Mouse (Mus musculus) limb, embryonic 11.5 days (tissue): ENCODE measurements around the gene Opcml. TPM values are rescaled to one million over a fixed set of nuclear protein-coding genes. Genes with fewer than 3 reads are reported as not detected.

ENCODE experiments used
- ATAC-seq: fragments of 200-750 bp; cut with Nextera tagmentation; 2 replicates; pipeline ENCODE4 v1.8.0; 2017; ENCODE audit warnings: low read depth; ENCODE audit not compliant: insufficient number of reproducible peaks, low FRiP score, low TSS enrichment
- DNase-seq: peaks from one replicate; pipeline ENCODE4 v3.0.0-alpha.2; 2015; ENCODE audit warnings: low spot score
- H3K27ac ChIP-seq: fragments of 300-500 bp; sonication (generic); replicated peaks from 2 replicates; pipeline ENCODE4 v1.5.1; 2014; ENCODE audit warnings: low read depth, mild to moderate bottlenecking, low read length
- H3K27me3 ChIP-seq: fragments of 300-500 bp; sonication (generic); 2 replicates; pipeline ENCODE4 v1.6.1; 2014; ENCODE audit warnings: mild to moderate bottlenecking, low read length, mixed read lengths; ENCODE audit not compliant: control insufficient read depth, insufficient read depth
- H3K36me3 ChIP-seq: fragments of 300-500 bp; sonication (generic); 2 replicates; pipeline ENCODE4 v1.6.1; 2014; ENCODE audit warnings: mild to moderate bottlenecking, low read length, moderate library complexity, mixed read lengths; ENCODE audit not compliant: control insufficient read depth, insufficient read depth
- H3K4me1 ChIP-seq: fragments of 300-500 bp; sonication (generic); 2 replicates; pipeline ENCODE4 v1.6.1; 2014; ENCODE audit warnings: low read length, mixed read lengths; ENCODE audit not compliant: control insufficient read depth, insufficient read depth
- H3K4me2 ChIP-seq: fragments of 300-500 bp; sonication (generic); 2 replicates; pipeline ENCODE4 v1.6.1; 2014; ENCODE audit warnings: low read depth, mild to moderate bottlenecking, moderate library complexity; ENCODE audit not compliant: severe bottlenecking
- H3K4me3 ChIP-seq: fragments of 300-500 bp; sonication (generic); 2 replicates; pipeline ENCODE4 v1.5.1; 2014; ENCODE audit warnings: low read depth, low read length
- H3K9ac ChIP-seq: fragments of 300-500 bp; sonication (generic); 2 replicates; pipeline ENCODE4 v1.6.1; 2014; ENCODE audit warnings: mild to moderate bottlenecking, low read length
- H3K9me3 ChIP-seq: fragments of 300-500 bp; sonication (generic); 2 replicates; pipeline ENCODE4 v1.6.1; 2016; ENCODE audit warnings: low read length; ENCODE audit not compliant: control insufficient read depth
- WGBS: fragments of 180-500 bp; shearing (Covaris S2); extraction: QIAGEN DNeasy Blood & Tissue Kit; methylation state at CpG from one replicate; pipeline ENCODE4 v1.1.7; 2014; 5-methylcytosine and 5-hydroxymethylcytosine counted together
- polyA plus RNA-seq: library from polyadenylated mRNA; unstranded; fragments of >200 nt; fragmentation: Nextera tagmentation; extraction: Ambion mirVana; gene quantifications from 2 replicates; pipeline ENCODE4 v1.2.1, GENCODE M21; 2014

The Opcml gene
- polyA plus RNA-seq, 1 experiment from 2014 or later: 0.20 TPM

DNA sequence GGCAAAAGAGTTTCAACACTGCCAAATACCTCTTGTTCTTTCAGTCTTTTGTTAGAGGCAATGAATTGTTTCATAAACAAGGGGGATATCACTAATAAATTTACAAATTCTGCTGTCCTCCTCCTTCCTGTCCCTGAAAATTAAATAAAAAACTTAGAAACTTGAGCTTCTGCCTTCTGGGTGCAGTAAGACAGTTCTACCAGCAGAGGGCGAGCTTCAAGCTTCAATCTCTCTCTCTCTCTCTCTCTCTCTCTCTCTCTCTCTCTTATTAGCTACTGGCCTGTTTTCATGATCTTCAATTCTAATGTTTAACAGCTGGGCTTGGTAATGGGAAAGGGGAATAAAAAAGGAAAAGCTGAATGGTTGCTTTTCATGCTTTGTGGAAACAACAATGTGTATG lies 615.2 kb downstream of the Opcml start:
- WGBS: 0% methylated on average over 1 of the region's 1 CpGs
- no peak overlapping the region for H3K4me2 ChIP-seq
- peak; percentile 34 for DNase-seq
- no peak for ATAC-seq
- H3K4me1 ChIP-seq: 0 out of 2 replicates have a peak, but pooled peaks cover 3% of the 10 kb centered on the region
- no peaks in the 10 kb centered on the region for H3K36me3 ChIP-seq
- no peak overlapping the region for H3K4me3 ChIP-seq
- H3K9ac ChIP-seq: no peak overlapping the region
- no peaks in the 10 kb centered on the region for H3K9me3 ChIP-seq
- H3K27me3 ChIP-seq: peaks cover 26% of the 10 kb centered on the region
- no peak overlapping the region for H3K27ac ChIP-seq

DNA sequence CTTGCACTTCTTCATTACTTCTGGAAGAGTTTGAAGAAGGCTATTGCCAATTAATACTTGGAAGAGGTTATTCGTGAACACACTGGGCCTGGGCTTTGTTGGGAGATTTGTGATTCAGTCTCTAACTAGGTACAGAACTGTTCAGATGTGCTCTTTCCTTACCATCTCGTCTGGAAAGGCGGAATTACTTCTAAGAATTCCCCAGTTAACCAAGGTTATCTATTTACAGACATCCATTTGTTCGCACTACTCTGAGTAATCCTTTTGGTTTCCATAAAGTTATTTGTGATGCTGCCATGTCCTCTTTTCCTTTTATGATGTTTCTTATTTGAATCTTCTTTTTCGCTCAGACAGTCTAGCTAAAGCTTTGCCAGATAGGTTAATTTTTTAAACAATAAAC lies 630.2 kb downstream of the Opcml start:
- Histone ChIP-seq H3K27ac (no peak overlapping the region), H3K4me2 (no peak overlapping the region), H3K9me3 (no peaks in the 10 kb centered on the region), H3K4me1 (no peaks in the 10 kb centered on the region), H3K4me3 (no peak overlapping the region), H3K36me3 (no peaks in the 10 kb centered on the region), H3K9ac (no peak overlapping the region), H3K27me3 (no peaks in the 10 kb centered on the region)
- DNase-seq (no peak), ATAC-seq (no peak)
- WGBS: 86% methylated on average over 5 of the region's 5 CpGs

DNA sequence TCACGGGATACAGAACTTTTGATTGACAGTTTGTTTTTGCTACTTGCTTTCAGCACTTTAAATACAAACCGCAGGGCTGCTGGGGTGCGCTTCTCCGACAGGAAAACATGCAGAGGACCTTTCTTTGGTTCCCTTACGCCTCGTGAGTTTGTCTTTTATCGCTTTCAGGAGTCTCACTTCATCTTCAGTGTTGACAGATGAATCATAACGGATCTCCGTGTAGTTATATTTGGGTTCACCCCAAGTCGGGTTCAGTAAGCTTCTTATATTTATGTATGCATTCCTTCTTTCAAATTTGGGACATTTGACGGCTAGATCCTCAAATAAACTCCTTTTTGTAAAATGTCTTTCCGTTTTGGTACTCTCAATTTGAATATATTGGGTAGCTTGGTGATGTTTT lies 632.8 kb downstream of the Opcml start:
- Histone ChIP-seq H3K4me3 (no peak overlapping the region), H3K27ac (no peak overlapping the region), H3K36me3 (no peaks in the 10 kb centered on the region), H3K9ac (no peak overlapping the region), H3K9me3 (no peaks in the 10 kb centered on the region), H3K27me3 (no peaks in the 10 kb centered on the region), H3K4me1 (no peaks in the 10 kb centered on the region), H3K4me2 (no peak overlapping the region)
- DNase-seq (no peak), ATAC-seq (no peak)
- WGBS: 77% methylated on average over 12 of the region's 12 CpGs

DNA sequence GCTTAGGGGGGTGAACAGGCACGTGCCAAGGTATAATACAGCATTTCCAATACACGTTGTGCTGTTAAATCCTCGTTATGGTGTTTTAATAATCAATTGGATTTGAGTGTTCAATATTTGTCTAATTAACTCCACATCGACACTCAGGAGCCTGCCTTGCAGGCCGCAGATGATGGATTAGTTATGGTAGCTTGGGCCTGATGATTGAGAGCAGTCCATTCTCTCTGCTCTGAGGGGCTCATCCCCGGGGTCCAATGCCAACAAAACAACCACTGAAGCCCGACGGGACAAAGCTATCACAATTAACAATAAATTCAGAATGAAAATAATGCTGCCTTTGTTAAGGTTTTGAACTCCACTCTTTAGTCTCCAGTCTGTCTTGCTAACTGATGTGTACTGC lies 641.6 kb downstream of the Opcml start:
- Histone ChIP-seq H3K4me1 (no peaks in the 10 kb centered on the region), H3K4me3 (no peak overlapping the region), H3K4me2 (no peak overlapping the region), H3K9me3 (no peaks in the 10 kb centered on the region), H3K36me3 (no peaks in the 10 kb centered on the region), H3K27me3 (no peaks in the 10 kb centered on the region), H3K27ac (no peak overlapping the region), H3K9ac (no peak overlapping the region)
- DNase-seq (no peak), ATAC-seq (no peak)
- 82% methylated on average over 8 of the region's 8 CpGs for WGBS

DNA sequence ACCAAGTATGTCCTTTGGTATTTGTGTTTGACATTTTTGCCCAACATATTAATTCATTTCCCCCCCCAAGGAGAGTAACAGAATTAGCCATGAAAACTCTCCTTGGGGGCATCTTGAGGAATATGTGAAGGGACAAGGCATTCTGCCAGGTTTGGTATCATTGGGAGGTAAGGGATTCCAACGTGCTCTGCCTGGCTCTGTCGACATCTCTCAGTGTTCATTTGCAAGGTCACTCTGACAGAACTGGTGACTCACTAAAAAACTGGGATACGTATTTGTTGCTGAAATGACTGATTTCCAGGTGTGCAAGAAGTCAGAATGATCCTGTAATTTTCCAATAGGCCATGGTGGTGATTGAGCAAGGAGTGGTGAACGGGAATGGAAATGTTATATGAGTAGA lies 648.2 kb downstream of the Opcml start:
- Histone ChIP-seq H3K9me3 (no peaks in the 10 kb centered on the region), H3K27me3 (no peaks in the 10 kb centered on the region), H3K4me1 (no peaks in the 10 kb centered on the region), H3K36me3 (no peaks in the 10 kb centered on the region), H3K4me2 (no peak overlapping the region), H3K4me3 (no peak overlapping the region), H3K27ac (no peak overlapping the region), H3K9ac (no peak overlapping the region)
- DNase-seq (no peak), ATAC-seq (no peak)
- 90% methylated on average over 4 of the region's 4 CpGs for WGBS

DNA sequence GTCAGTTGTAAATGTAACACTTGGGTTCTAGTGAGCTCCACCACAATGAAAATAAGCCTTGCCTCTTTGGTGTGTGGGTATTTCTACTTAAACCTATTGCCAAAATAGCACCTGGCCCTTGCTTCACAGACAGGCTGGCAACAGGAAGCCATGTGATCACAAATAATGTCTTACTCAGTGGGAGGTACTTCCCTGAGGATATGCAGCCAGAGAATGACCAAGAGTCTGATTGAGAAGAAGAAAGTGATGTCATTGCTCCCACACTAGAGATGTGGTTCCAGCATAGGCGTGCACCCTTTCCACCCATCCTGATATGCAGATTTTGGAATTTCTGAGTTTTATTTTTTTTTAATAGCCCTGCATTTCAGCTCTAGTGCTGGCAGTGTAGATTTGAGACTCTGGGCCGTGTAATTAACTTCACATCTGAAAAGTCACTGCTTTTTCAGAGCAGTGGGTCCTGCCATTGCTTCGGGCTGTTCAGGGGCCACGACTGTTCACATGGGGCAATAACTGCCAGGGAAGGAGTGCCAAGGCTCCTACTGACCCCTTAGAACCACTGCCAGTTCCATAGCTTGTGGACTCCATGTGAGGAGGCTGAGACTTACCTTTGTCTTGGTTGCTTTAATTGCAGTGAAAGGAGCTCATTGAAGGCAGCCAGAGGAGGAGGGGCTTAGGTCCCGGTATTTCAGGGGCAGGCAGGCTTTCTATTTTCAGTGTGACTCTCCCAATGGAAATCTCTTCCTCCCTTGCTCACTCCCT lies 649.0 kb downstream of the Opcml start:
- H3K4me3 ChIP-seq: no peak overlapping the region
- no peaks in the 10 kb centered on the region for H3K4me1 ChIP-seq
- no peaks in the 10 kb centered on the region for H3K9me3 ChIP-seq
- H3K4me2 ChIP-seq: no peak overlapping the region
- no peak for ATAC-seq
- DNase-seq: no peak
- no peaks in the 10 kb centered on the region for H3K36me3 ChIP-seq
- no peak overlapping the region for H3K27ac ChIP-seq
- H3K27me3 ChIP-seq: no peaks in the 10 kb centered on the region
- 64% methylated on average over 5 of the region's 5 CpGs for WGBS
- H3K9ac ChIP-seq: no peak overlapping the region

DNA sequence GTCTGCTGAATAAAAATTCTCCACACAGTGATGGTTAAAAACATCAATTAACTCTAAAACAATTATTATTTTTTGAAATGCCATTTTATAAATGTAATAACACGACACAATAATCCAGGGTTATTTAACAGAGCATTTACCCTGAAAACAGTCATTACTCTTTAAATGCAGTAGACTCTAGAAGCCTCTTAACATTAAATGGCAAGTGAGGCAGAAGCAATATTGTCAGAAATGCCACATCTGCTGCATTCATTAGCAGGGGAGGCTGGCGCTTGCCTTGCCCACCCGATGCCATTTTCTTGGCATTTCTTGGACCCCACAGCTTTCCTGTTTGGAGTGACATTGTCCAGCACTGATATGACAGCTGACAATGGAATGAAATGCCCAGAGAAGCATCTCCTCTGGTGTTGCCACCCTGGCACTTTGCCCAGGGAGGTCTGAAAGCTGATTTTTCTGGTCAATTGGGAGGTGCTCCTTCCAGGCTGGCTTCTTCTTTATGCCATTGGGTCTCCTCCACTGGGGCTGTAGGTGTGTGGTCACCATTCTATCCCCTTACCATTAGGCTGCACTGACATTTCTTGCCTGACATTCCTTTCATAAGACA lies 649.7 kb downstream of the Opcml start:
- no peak for ATAC-seq
- Histone ChIP-seq H3K27me3 (no peaks in the 10 kb centered on the region), H3K9ac (no peak overlapping the region), H3K4me3 (no peak overlapping the region), H3K9me3 (no peaks in the 10 kb centered on the region), H3K4me1 (no peaks in the 10 kb centered on the region), H3K27ac (no peak overlapping the region), H3K4me2 (no peak overlapping the region), H3K36me3 (no peaks in the 10 kb centered on the region)
- no peak for DNase-seq
- 89% methylated on average over 3 of the region's 3 CpGs for WGBS

DNA sequence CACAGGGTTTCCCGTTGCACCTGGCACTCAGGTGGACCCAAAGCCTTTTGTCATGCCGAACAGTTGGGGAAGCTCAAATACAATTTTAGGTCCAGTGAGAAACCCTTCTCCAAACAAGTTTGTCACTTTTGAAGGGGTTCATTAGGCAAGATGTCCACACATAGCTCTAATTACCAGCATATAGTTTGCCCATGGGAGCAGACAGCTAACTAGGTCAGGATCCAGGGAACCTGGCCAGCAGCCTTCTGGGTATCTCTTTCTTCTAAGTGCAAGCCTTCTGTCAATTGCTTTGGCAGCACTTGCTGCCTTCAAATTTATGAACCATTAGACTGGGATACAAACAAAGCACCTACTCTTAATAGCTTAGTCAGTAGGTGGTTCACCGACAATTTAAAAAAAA lies 653.9 kb downstream of the Opcml start:
- H3K9ac ChIP-seq: no peak overlapping the region
- DNase-seq (no peak), ATAC-seq (no peak)
- H3K27ac ChIP-seq: no peak overlapping the region
- H3K27me3 ChIP-seq: no peaks in the 10 kb centered on the region
- no peak overlapping the region for H3K4me3 ChIP-seq
- no peaks in the 10 kb centered on the region for H3K36me3 ChIP-seq
- no peaks in the 10 kb centered on the region for H3K4me1 ChIP-seq
- H3K4me2 ChIP-seq: no peak overlapping the region
- WGBS: 78% methylated on average over 3 of the region's 3 CpGs
- H3K9me3 ChIP-seq: no peaks in the 10 kb centered on the region
